Mouse (Mus musculus): Measurements from ENCODE around the gene Gm436.

Gene Gm436

GRCm38 (mm10) chr4:144686268-144686667 lies at the start of gene Gm436:
Gm436 (minus strand) TSS chr4:144686368.
- no peak for DNase-seq (ENCODE audit: extremely low spot score, low read depth, low spot score)

GRCm38 (mm10) chr4:144721304-144721703 lies 35.1 kb upstream of the Gm436 start, which contains the start of gene Gm13178:
Gm13178 (minus strand) TSS chr4:144721404.
- DNase-seq (ENCODE audit: extremely low spot score, low read depth, low spot score): no peak

- no peak for DNase-seq (ENCODE audit: extremely low spot score, low read depth, low spot score)
Measured at GRCm38 (mm10) chr4:144719691-144720090, 33.5 kb upstream of the Gm436 start.

GRCm38 (mm10) chr4:144718288-144718687 lies 32.1 kb upstream of the Gm436 start:
- no peak for DNase-seq (ENCODE audit: extremely low spot score, low read depth, low spot score)

GRCm38 (mm10) chr4:144638263-144638662 lies 47.9 kb downstream of the Gm436 start:
- no peak for DNase-seq (ENCODE audit: extremely low spot score, low read depth, low spot score)

Measured in hindlimb bud, embryonic 11.5 days (tissue).